Mouse (Mus musculus): ENCODE data around the gene Phf23.

- TF ChIP-seq CTCF (IDR thresholded peaks at IDR 0.05; ENCODE audit: control insufficient read depth, insufficient read depth, insufficient read length) (no peak), MAX (IDR thresholded peaks at IDR 0.05) (no peak), CEBPB (IDR thresholded peaks at IDR 0.05; ENCODE audit: low read depth) (no peak), USF1 (IDR thresholded peaks at IDR 0.05; ENCODE audit: low read depth) (no peak), MYOG (IDR thresholded peaks at IDR 0.05; ENCODE audit: control insufficient read depth, extremely low read depth, insufficient read length) (no peak), MYOD1 (IDR thresholded peaks at IDR 0.05; ENCODE audit: control insufficient read depth, insufficient read length, low read depth) (no peak), FOSL1 (IDR thresholded peaks at IDR 0.05; ENCODE audit: insufficient read depth, low read length, poor library complexity, severe bottlenecking) (no peak)
Observed at GRCm38 (mm10) chr11:70049366-70049765, 53.8 kb downstream of the Phf23 start.
